Mouse (Mus musculus) NIH3T3 (cell line): Measurements from ENCODE around the gene Afm.
A peak's percentile ranks its signal among the peaks of the same experiment; 100 is the strongest.

Source experiments
- DNase-seq: peaks from one replicate; pipeline ENCODE4 v3.0.0-alpha.2; 2012; ENCODE audit warnings: low read depth

The Afm gene

DNA sequence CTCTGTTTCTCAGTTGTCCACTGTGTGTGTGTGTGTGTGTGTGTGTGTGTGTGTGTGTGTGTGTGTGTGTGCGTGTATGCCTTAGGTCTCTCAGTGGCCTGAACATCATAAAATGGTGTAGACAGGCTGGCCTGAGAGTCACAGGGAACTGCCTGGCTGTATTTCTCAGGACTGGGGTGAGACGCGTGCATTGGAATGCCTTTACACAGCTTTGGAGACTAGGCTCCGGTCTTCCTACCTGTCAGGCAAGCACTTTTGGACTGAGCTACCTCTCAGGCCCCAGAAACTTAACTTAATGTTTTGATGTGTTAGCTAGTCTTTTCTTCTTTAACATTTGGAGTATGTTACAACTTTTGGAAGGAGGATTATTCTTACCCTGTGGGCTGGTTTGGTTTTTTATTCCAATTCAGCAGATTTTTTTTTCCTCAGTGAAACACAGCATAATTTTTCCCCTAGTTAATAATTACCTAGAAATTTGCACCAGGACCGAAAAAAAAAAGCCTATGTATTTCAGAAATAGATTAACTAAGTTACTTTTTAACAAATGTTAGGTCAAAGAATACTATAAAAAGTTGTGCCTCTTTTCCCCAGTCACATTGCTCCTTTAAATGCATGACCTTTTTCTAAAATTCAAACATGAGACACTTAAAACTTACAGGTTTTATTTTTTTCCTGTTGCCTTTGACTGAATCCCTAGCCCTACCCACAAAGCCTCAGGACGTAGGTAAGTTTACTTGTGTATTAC, at the start of gene Afm:
Afm (plus strand) TSS at position 577 of the 745 bp plus-strand sequence.
- no peak for DNase-seq

DNA sequence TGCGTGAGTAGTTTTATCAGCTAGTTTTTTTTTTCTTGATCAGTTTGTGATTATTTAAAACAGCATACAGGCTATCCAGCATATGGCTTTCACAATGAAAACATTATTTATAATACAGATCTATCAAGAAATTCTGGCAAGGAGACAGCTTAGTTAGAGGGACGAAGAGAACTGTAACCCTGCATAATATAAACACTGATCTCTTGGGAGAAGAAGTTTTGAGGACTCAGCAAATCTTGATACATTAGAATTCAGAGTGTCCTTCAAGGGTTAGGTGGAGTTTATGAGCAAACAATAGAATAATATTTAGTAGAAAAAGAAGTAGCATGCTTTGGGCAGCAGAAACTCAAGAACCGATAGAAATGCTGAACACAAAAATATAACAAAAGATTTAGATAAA, 47.9 kb upstream of the Afm start:
- DNase-seq, result no peak

DNA sequence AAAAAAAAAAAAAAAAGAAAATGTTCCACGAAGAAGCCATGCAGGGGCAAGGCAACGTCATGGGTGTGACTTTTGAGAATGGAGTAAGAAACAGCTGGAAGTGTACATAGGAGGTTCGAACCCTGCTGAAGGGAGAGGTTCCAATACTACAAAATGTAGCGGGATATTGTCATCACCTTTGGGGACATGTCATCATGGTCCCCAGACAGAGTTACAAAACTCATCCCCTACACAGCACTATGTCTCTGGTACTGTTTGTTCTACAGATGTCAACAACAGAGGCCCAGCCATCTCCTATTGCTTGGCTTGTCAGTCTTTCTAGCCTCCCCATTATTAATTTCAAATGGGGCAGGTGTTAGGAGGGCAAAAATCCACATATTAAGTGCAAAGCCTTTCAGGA, 44.8 kb upstream of the Afm start:
- DNase-seq, result no peak

DNA sequence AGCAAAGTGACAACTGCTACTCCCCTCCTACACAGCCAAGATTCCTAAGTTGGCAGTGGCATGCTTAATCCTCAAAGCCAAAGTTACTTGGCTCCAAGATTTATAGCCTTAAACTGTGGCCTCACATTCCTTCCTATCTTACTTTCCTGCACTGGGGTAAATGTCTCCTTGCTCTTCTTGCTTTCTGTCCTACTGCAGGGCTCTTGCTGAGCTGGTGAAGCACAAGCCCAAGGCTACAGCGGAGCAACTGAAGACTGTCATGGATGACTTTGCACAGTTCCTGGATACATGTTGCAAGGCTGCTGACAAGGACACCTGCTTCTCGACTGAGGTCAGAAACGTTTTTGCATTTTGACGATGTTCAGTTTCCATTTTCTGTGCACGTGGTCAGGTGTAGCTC, 44.4 kb upstream of the Afm start:
- DNase-seq, result no peak

DNA sequence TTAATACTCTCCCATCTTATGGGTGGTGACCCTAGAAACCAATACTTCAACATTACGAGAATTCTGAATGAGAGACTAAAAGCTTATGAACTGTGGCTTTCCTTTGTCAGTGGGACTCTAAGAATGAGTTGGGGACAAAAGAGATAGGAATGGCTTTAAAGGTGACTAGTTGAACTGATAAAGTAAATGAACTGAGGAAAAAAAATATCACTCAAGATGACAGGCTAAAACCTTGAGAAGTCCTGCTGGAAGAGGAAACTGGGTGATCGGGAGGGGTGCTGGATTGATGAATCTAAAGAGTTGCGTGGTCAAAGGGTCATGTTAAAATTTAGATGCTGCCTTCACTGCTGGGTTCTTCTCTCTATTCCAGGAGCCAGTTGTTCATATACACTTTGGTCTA, 42.0 kb upstream of the Afm start:
- no peak for DNase-seq

DNA sequence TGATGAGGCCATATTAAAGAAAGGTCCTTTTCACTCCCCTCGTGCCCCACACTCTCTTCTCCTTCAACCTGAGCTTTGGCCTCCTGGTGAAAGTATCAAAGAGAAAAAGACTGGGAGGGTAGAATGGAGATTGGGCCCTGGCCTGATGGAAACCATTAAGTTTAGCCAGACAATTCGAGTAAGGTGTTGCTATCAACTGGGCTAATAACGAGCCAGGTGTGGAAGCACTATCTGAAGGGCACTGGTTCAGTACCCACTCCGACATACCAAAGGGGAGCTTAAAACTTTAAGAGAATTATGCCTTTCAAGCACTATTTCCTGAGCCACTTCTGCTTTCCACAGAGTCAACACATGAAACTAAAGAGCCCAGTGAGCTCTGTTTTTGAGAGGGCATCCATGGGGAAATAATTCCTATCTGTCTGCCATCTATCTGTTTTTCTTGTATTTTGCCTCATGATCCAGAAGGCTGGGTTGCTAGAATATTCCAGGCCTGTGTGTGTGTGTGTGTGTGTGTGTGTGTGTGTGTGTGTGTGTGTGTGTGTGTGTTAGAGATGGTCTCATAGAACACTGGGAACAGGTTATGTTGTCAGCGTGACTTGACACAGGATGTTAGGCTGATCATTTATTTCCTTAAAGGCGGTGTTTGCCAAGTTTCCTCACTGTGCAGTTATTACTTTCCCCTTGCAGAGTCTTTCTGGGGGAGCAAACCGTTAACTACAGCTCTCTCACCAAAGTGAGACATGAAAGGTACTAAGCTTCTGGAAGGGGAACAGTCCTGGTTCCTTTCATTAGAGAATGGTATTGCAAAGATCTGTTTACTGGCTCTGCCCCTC, 41.2 kb upstream of the Afm start:
- DNase-seq, result no peak

DNA sequence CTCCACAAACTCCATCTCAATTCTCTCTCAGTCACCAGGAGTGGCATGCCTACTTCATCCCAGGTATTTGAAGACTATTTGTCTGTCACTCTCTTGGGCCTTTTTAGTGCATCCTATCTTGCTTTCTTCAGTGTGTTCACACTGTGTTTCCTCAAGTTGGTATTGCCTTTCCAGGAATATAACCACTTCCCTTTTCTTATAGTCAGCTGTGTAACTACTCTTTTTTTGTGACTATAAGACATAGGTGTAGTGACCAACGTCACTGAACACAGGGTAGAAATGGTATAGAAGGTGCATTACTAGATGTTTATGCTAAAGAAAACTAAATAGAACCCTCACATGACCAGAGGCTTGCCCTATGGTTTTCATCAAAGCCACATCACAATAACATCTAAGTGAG, 39.8 kb upstream of the Afm start:
- no peak for DNase-seq

DNA sequence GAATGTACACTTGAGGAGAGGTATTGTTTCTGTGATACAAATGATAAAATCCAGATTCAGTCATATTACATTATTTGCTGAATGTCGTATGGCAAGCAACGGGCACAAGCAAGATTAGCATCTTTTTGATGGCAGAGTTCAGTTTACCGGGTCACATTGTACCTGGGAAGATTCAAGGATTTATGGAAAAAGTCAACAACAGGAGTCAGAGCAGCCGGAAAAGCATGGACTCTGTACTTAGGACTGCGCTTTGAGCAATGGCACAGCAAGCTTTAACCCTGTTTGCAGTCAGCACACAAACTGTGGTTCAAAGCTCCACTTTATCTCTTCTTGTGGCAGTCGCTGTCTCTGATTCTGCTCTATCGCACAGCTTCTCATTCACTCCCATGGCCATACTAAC, 33.1 kb upstream of the Afm start:
- DNase-seq, result no peak

DNA sequence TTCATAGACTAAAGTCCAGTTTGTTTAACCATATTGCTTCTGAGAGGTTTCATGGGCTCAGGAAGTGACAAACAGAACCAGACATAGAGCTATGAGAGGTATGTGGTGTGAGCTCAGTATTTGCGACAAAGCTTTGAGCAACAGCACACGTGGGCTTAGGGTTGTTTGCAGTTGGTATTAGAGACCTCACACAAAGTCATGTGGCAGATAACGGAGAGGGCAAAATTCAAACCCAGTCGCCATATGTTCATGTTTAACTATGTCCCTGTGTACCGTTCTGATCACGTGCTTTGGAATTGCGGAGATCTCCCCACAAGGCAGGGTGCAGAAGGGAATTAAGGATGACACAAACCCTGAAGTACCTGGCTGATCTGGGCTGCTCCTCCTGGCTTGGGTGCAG, 30.4 kb upstream of the Afm start:
- no peak for DNase-seq

DNA sequence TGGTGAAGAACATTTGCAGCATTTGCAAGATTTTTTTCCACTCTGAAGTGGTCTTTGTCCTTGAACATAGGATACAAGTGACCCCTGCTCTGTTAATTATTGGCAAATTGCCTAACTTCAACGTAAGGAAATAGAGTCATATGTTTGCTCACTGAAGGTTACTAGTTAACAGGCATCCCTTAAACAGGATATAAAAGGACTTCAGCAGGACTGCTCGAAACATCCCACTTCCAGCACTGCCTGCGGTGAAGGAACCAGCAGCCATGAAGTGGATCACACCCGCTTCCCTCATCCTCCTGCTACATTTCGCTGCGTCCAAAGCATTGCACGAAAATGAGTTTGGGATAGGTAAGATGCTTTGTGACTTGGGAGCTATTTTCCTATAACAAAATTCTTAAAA, 28.2 kb upstream of the Afm start, which contains the start of gene Afp:
Afp (plus strand) TSS at position 220 of the 400 bp plus-strand sequence.
- no peak for DNase-seq

DNA sequence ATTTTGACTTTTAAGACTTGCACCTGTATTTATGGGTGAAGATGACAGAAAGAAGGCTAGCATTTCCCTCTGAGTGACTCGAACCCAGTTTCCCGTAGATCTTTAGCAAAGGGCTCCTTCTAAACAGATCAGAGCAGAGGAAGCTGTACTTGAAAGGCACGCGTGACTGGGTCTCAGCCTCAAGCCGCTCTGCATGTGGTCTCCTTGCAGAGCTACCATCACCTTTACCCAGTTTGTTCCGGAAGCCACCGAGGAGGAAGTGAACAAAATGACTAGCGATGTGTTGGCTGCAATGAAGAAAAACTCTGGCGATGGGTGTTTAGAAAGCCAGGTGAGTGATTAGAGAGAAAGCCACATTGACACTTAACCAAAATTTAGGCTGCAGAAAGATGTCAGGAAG, 26.3 kb upstream of the Afm start:
- no peak for DNase-seq

DNA sequence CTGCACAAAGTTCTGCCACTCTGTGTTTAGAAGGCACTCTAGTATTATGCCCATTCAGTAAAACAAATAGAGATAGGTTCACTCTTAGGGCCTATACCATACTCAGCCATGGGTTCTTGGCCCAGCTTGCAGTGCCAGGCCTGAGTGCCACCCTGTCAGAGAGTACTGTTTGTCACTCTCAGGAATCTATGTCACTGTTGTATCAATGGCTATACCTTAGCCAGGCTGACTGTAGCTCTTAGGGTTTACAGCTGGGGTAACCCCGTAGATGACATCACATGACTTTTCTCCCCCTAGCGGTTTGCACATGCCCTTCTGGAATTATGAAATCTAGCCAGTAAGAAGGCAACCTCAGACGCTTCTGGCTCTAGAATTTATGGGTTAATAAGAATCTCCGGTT, 24.4 kb upstream of the Afm start:
- no peak for DNase-seq

DNA sequence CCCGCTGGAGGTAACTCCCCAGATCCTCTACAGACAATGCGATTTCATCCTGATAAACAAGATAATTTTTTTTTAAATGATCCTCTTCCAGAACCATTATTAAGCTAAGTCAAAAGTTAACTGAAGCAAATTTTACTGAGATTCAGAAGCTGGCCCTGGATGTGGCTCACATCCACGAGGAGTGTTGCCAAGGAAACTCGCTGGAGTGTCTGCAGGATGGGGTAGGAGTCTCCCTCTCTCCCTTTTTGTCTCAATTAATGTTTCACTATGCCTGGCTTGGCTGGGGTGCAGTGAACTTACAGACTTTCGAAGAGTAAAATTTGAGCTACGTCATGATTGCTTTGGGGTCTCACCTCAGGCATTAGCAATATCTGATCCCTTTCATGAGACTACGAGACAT, 19.2 kb upstream of the Afm start:
- no peak for DNase-seq

DNA sequence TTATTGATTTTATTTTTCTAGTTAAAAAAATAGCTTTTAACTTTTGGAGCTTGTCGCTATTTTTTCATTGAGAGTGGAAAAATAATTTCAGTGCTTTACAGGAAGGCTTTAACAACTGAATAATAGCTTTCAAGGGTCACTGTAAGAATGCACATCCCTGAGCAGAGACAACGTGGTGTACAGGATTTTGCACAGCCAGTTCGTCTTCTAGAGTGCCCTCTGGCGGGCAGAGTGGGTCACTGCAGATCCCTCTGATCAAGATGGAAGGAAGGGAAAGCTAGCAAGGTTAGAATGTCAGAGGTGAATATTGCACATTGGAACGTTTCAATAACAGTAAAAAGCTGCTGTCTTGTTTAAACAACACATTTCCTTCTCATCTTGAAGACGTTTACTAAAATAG, 18.0 kb upstream of the Afm start:
- DNase-seq, result peak; percentile 85

DNA sequence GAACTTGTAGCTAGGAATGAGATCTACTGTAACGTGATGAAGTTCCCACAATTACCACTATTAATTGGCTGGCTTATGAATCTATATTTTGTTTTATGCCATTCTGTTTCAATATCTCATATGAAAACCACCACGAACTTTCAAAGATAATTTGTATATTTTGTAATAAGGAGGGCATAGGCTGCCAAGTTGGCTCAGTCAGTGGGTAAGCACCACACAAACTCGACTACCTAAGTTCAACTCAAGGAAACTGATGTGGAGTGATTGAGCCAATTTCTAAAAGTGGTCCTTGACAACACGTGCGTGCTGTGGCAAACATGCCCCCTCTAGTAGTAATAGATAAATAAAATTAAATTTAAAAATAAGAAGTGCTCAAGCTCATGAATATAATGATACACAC, 17.0 kb upstream of the Afm start:
- no peak for DNase-seq

DNA sequence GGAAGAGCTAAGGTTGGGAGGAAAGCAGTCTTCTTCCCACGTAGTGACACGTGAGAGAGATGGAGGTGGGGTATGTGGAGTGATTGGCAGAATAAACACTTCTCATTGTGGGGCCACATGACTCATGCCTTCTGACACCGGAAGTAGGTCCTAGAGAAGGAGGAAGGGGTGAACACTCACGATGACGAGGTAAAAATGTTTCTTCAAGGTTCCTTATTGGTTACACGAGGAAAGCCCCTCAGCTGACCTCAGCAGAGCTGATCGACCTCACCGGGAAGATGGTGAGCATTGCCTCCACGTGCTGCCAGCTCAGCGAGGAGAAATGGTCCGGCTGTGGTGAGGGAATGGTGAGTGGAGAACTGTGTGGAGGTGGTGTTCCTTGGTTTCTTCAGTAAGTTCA, 14.0 kb upstream of the Afm start:
- DNase-seq, result no peak

DNA sequence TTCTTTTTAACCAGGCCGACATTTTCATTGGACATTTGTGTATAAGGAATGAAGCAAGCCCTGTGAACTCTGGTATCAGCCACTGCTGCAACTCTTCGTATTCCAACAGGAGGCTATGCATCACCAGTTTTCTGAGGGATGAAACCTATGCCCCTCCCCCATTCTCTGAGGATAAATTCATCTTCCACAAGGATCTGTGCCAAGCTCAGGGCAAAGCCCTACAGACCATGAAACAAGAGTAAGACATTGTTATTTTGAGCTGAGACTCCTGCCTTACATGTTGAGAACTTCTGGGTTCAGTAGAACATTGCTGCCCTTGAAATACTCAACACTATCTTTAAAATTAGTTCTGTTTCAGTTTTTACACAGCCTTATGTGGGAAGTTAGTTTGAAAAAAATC, 12.2 kb upstream of the Afm start:
- DNase-seq, result peak; percentile 5

DNA sequence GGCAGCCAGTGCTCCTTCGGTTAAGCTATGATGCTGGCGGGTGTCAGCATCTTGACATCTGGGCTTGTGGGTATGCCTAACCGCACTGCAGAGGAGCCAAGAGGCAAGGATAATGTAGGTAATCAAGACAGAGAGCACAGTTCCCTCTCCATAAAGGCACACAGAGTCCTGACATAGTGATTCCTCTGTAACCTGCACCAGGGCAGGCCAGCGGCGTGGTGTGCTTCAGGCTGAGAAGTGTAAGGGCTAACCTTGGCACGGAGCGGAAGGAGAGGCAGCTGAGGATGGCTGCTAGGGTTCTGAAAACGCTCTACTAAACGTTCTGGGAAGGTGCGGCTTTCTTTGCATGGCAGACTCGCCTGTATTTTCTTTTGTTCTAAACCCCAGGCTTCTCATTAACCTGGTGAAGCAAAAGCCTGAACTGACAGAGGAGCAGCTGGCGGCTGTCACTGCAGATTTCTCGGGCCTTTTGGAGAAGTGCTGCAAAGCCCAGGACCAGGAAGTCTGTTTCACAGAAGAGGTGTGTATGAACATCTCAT, 11.3 kb upstream of the Afm start:
- no peak for DNase-seq

DNA sequence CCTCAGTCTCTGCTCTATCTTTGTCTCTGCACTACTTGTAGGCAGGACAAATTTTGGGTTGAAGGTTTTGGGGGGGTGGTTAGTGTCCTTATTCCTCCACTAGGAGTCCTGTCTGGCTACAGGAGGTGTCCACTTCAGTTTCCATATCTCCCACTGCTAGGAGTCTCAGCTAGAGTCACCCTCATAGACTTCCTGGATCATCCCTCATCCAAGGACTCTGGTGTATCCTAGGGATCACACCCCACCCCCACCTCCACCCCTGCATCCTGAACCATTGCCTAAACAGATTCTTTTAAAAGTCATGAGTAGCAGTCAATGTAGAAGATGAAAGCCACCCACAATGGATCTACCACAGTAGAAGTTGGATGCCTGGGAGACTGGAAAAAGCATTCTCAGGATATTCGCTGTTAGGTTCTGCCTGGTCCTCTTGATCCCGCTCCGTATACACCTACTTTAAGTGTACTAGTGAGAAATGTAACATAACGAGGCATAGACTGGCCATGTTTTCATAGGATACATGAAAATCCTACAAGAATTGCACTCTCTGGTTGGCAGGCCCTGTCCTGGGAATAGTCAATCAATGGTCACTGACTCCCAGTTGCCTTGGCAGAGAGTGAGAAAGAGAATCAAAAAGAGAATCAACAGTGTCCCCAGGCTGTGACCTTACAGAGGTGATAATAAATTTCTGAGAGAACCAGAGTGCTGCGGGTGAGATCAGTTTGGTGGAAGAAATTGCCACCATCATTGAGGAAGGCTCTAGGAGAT, 8.7 kb upstream of the Afm start:
- no peak for DNase-seq

DNA sequence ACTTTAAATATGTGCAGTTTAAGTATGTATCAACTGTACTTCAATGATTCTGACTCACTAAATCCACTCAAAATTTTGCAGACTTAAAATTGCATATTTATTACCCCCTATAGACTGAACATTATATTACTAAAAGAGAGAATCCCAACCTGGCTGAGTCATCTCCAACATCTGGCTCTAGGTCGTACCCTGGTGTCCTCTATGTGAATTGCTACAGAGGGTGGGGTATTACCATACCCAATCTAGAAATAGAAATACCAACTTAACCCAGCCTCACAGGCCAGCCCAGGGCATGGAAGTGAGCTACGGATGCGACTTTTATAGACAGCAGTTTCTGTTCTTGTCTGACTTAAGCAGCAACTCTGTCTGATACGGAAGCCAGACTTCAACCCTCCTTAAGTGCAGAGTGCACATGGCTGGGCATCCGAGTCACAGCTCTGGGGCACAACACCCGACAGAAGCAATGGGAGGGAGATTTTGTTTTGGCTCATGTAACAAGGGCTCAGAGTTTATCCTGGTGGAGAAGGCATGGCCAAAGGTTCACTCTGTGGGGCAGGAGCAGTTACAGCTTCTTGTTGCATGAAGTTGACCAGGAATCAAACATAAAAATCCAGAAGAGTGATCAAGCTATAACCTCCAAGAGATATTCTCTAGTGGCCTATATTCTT, 6.3 kb upstream of the Afm start:
- no peak for DNase-seq

DNA sequence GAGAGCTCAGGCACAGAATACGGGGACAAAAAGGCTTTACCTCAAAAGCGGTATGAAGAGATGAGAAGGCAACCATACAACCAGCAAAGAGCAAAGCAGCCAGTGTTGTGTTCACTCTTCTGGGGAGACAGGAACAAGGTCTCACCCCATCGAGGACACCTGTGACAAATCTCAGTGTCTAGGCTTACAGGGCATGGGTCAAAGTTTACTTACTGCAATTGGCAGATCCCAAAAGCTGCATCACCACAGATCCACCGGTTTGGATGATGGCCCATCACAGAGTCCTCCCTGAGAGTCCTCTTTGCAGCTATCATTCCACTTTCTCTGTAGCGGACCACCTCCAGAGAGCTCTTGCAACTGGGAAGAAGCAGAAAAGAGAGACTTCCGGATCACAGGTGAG, 3.2 kb upstream of the Afm start:
- DNase-seq, result no peak

DNA sequence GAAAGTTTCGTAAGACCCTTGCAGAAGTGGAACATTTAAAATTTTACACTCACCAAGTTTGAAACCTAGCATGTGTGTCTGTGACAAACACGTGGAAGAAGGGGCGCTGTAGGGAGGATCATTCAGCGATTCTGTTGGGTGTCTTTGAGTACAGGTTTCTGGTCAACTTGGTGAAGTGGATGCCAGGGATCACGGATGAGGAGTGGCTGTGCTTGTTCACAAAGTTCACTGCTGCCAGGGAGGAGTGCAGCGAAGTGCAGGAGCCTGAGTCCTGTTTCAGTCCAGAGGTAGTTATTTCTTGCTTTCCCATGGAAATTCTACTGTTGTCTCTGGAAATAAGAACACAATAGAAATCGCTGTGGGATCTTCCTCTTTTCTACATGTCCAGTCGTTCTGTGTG, 32.5 kb downstream of the Afm start:
- DNase-seq, result no peak
